Mouse (Mus musculus) embryonic facial prominence, embryonic 11.5 days (tissue): ENCODE results near the gene Picalm. TPM values are rescaled to one million over a fixed set of nuclear protein-coding genes. Genes with fewer than 3 reads are reported as not detected.

ENCODE experiments used
- ATAC-seq: fragments of 200-750 bp; cut with Nextera tagmentation; replicated peaks from 2 replicates; pipeline ENCODE4 v1.8.0; 2017; ENCODE audit warnings: low read depth; ENCODE audit not compliant: insufficient number of reproducible peaks, low FRiP score, low TSS enrichment
- DNase-seq: peaks from one replicate; pipeline ENCODE4 v3.0.0-alpha.2; 2015; ENCODE audit warnings: low spot score
- H3K27ac ChIP-seq: fragments of 300-500 bp; sonication (generic); replicated peaks from 2 replicates; pipeline ENCODE4 v1.5.1; 2014; ENCODE audit warnings: mild to moderate bottlenecking, low read depth, low read length, control low read depth
- H3K27me3 ChIP-seq: fragments of 300-500 bp; sonication (generic); 2 replicates; pipeline ENCODE4 v1.6.1; 2014; ENCODE audit warnings: mild to moderate bottlenecking, low read length, moderate library complexity, mixed read lengths; ENCODE audit not compliant: control insufficient read depth, insufficient read depth
- H3K36me3 ChIP-seq: fragments of 300-500 bp; sonication (generic); replicated peaks from 2 replicates; pipeline ENCODE4 v1.6.1; 2014; ENCODE audit warnings: low read depth, mild to moderate bottlenecking, low read length, moderate library complexity, mixed read lengths; ENCODE audit not compliant: control insufficient read depth, insufficient read depth
- H3K4me1 ChIP-seq: fragments of 300-500 bp; sonication (generic); 2 replicates; pipeline ENCODE4 v1.6.1; 2014; ENCODE audit warnings: low read length, mixed read lengths; ENCODE audit not compliant: control insufficient read depth, insufficient read depth
- H3K4me2 ChIP-seq: fragments of 300-500 bp; sonication (generic); 2 replicates; pipeline ENCODE4 v1.6.1; 2014; ENCODE audit warnings: low read depth, mild to moderate bottlenecking, control low read depth, low read length, moderate library complexity
- H3K4me3 ChIP-seq: fragments of 300-500 bp; sonication (generic); 2 replicates; pipeline ENCODE4 v1.5.1; 2014; ENCODE audit warnings: low read depth, low read length, control low read depth
- H3K9ac ChIP-seq: fragments of 300-500 bp; sonication (generic); replicated peaks from 2 replicates; pipeline ENCODE4 v1.6.1; 2014; ENCODE audit warnings: mild to moderate bottlenecking, control low read depth, low read length
- H3K9me3 ChIP-seq: fragments of 300-500 bp; sonication (generic); replicated peaks from 2 replicates; pipeline ENCODE4 v1.6.1; 2016; ENCODE audit warnings: mild to moderate bottlenecking, low read length, inconsistent platforms, mixed read lengths; ENCODE audit not compliant: control insufficient read depth
- WGBS: fragments of 180-500 bp; shearing (Covaris S2); extraction: QIAGEN DNeasy Blood & Tissue Kit; methylation state at CpG from one replicate; pipeline ENCODE4 v1.1.7; 2014; 5-methylcytosine and 5-hydroxymethylcytosine counted together
- polyA plus RNA-seq: library from polyadenylated mRNA; unstranded; fragments of >200 nt; fragmentation: Nextera tagmentation; extraction: Ambion mirVana; gene quantifications from 2 replicates; pipeline ENCODE4 v1.2.1, GENCODE M21; 2014

The Picalm gene
- polyA plus RNA-seq, 1 experiment from 2014 or later = 32.1 TPM

DNA sequence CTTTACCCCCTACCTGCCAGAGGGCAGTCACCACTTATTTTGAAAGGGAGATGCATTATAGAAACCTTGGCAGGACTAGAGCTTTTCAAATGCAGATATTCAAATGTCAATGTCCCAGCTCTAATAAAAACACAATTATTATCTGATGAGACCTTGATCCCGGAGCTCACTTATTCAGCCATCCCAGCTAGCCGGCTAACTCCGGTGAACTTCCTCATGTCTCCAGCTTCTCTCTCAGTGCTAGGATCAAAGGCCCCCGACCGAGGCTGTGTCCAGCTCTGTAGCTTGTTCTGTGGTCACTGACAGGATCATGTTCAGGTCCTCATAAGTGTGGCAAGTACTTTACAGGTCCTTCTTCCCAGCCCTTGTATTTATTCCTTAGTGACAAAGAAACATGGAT is 34.9 kb upstream of the Picalm start:
- no peaks in the 10 kb centered on the region for H3K9me3 ChIP-seq
- WGBS = 91% methylated on average over 5 of the region's 5 CpGs
- H3K36me3 ChIP-seq = no peaks in the 10 kb centered on the region
- H3K4me2 ChIP-seq = no peak overlapping the region
- no peak overlapping the region for H3K9ac ChIP-seq
- H3K27me3 ChIP-seq = no peaks in the 10 kb centered on the region
- DNase-seq = no peak
- ATAC-seq = no peak
- H3K27ac ChIP-seq = no peak overlapping the region
- H3K4me3 ChIP-seq = no peak overlapping the region
- H3K4me1 ChIP-seq = no peaks in the 10 kb centered on the region

DNA sequence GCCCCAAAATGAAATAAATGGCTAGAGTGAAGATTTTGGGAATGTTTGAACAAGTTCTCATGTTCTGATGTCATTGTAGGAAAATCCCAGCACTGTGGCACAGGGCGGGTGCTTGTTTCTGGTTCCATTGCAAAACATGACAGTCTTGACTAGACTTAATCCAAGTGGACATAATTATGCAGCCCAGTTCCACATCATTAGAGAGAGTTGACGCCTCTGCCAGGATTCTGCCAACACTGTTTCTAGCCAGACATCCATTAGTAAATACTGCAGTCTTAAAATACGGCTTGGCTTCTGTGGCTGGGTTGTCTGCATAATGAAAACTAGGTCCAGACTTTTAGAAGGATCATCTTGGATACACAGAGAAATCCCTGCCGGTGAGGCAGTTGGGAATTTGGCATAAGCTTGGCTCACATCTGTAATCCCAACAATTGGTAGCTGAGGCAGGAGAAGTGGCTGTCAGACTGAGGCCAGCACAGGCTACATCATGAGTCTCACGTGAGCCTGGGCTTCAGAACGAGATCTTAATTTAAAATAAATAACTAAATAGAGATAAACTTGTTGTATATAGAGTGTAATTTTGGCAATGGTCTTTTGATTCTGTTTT is 34.1 kb upstream of the Picalm start:
- Histone ChIP-seq H3K27ac (no peak overlapping the region), H3K4me3 (no peak overlapping the region), H3K4me2 (no peak overlapping the region), H3K4me1 (no peaks in the 10 kb centered on the region), H3K9me3 (no peaks in the 10 kb centered on the region), H3K27me3 (no peaks in the 10 kb centered on the region), H3K36me3 (no peaks in the 10 kb centered on the region), H3K9ac (no peak overlapping the region)
- ATAC-seq = no peak
- 79% methylated on average over 6 of the region's 6 CpGs for WGBS
- DNase-seq = no peak

DNA sequence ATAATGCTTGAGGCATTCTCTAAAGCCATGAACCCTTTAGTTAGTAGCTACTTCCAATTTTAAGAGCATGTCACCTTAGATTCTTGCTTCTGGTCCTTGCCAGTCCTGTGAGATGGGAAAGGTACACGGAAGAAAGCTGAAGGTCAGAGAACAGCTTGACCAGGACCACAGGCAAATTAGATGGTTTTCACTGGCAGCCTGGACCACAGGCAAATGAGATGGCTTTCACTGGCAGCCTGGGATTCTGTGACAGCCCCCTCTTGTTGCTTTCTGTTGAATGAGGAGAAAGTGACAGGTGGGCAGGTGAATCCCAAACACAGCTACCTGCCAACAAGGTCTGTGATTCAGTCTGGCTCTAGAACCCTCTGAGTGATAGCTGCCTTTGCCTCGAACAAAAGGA is 33.4 kb upstream of the Picalm start:
- Histone ChIP-seq H3K4me3 (no peak overlapping the region), H3K36me3 (no peaks in the 10 kb centered on the region), H3K4me2 (no peak overlapping the region), H3K27me3 (no peaks in the 10 kb centered on the region), H3K9ac (no peak overlapping the region), H3K4me1 (no peaks in the 10 kb centered on the region), H3K27ac (no peak overlapping the region), H3K9me3 (no peaks in the 10 kb centered on the region)
- ATAC-seq = no peak
- 73% methylated on average over 2 of the region's 2 CpGs for WGBS
- DNase-seq = no peak

DNA sequence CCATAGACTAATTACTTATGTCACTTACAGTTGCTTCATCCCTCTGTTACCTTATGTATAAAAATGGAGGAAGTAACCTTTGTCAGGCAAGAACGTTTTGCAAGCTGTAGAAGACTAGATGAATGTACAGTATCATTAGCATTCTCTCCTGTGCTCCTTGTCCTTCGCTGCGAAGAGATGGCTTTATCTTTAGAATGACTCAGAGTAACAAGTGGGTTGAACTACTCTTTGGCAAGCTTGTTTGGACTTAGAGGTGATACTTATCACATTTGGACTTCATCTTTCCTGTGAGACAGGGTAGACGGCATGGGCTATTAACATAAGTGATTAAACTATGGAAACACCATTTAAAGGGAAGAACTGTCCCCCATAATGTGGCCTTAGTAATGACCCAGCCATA is 31.8 kb upstream of the Picalm start:
- Histone ChIP-seq H3K27me3 (no peaks in the 10 kb centered on the region), H3K4me3 (no peak overlapping the region), H3K9me3 (no peaks in the 10 kb centered on the region), H3K9ac (no peak overlapping the region), H3K4me1 (no peaks in the 10 kb centered on the region), H3K27ac (no peak overlapping the region), H3K36me3 (no peaks in the 10 kb centered on the region), H3K4me2 (no peak overlapping the region)
- ATAC-seq (no peak), DNase-seq (no peak)
- WGBS = 86% methylated on average over 4 of the region's 4 CpGs

DNA sequence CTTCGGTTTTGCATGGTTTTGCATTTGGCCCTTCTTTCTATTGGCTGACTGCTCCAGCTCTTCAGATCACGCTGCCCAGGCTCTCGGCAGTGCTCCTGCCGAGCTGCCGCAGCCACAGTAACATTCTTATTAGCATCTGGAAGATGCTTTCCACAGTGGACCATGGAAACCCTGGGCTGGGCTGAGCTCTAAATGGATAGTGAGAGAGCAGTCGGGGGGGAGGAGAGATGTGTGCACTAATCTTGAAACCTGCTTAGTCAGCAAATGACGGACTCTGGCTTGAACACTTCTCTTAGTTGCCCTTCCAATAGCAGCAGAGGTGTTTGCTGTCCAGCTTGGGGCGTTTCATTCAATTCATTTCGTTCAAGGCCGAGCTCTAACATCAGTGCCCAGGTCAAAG is 30.8 kb upstream of the Picalm start:
- no peak overlapping the region for H3K4me3 ChIP-seq
- 49% methylated on average over 10 of the region's 10 CpGs for WGBS
- no peak overlapping the region for H3K9ac ChIP-seq
- no peaks in the 10 kb centered on the region for H3K4me1 ChIP-seq
- ATAC-seq (no peak), DNase-seq (no peak)
- H3K9me3 ChIP-seq = no peaks in the 10 kb centered on the region
- no peaks in the 10 kb centered on the region for H3K36me3 ChIP-seq
- H3K27ac ChIP-seq = no peak overlapping the region
- no peaks in the 10 kb centered on the region for H3K27me3 ChIP-seq
- H3K4me2 ChIP-seq = no peak overlapping the region

DNA sequence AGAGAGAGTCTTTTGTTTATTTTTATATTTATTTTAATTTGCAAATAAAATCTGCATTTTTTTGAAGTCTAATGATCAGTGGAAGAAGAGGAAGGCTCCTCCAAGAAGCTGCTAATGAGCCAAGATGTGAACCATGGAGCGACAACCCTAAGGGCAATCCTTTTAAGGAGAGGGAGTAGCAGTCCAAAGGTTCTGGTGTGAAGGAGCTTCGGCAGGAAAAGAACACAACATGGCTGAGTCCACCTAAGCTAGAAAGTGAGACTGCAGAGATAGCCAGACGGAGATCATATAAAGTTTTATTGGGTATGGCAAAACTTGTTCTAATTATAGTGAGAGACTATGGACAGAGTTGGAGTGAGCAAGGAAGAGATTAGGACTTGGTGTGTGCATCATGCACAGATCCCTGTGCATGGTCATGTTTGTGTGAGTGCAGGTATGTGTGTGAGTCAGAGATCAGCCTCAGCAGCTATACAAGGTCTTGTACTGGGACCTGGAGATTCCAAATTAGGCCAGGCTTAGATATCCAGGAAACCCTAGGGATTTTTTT is 29.3 kb upstream of the Picalm start:
- ATAC-seq (no peak), DNase-seq (no peak)
- Histone ChIP-seq H3K4me3 (no peak overlapping the region), H3K4me2 (no peak overlapping the region), H3K9me3 (no peaks in the 10 kb centered on the region), H3K4me1 (no peaks in the 10 kb centered on the region), H3K27ac (no peak overlapping the region), H3K9ac (no peak overlapping the region), H3K27me3 (no peaks in the 10 kb centered on the region), H3K36me3 (no peaks in the 10 kb centered on the region)
- 89% methylated on average over 3 of the region's 3 CpGs for WGBS

DNA sequence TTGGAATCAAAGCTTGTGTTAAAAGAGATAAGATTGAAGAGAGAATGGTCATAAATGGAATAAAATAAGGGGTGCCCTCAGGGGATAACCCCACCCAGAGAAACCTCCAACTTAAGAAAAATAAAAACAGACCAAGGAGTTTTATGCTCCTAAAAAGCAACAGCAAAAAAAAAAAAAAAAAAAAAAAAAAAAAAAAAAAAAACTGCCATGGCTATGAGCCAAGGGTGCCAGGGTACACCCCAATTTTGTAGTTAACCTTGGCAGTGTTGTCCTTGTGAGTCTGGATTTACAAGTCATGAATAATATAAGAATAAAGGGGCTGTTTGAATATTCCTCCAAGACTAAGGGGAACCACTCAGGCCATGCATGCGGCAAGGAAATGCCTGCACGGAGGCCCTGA is 13.9 kb upstream of the Picalm start:
- Histone ChIP-seq H3K36me3 (no peaks in the 10 kb centered on the region), H3K9me3 (no peaks in the 10 kb centered on the region), H3K9ac (no peak overlapping the region), H3K4me1 (no peaks in the 10 kb centered on the region), H3K4me3 (no peak overlapping the region), H3K4me2 (no peak overlapping the region), H3K27me3 (no peaks in the 10 kb centered on the region), H3K27ac (no peak overlapping the region)
- 96% methylated on average over 2 of the region's 2 CpGs for whole genome bisulfite sequencing
- no peak for ATAC-seq
- DNase-seq = no peak

DNA sequence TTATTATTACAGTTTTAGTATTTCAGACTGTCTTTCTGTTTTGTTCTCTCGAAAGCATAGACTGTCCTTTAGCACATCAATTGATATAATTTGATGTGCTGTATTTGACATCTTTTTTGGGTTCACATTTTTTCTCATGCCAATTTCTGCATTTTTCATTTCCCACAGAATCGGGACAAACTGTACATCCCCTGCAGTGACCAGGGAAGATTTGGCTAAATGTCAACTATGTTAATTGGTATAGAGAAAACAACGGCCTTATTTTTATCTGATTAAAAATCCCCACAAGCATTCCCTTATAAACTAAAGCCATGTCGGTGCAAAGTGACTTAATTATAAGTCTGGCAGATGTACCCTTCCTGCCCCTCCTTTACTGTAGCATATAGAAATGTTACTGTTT is 9.9 kb upstream of the Picalm start:
- Histone ChIP-seq H3K27me3 (no peaks in the 10 kb centered on the region), H3K4me1 (no peaks in the 10 kb centered on the region), H3K36me3 (no peaks in the 10 kb centered on the region), H3K9me3 (no peaks in the 10 kb centered on the region), H3K4me3 (no peak overlapping the region), H3K27ac (no peak overlapping the region), H3K9ac (no peak overlapping the region), H3K4me2 (no peak overlapping the region)
- DNase-seq (no peak), ATAC-seq (no peak)
- whole genome bisulfite sequencing = 81% methylated on average over 4 of the region's 4 CpGs
